Mouse (Mus musculus) limb, embryonic 12.5 days (tissue): Measurements from ENCODE around the gene Trp53inp2. TPM values are rescaled to one million over a fixed set of nuclear protein-coding genes. Genes with fewer than 3 reads are reported as not detected.

ENCODE experiments used
- ATAC-seq: fragments of 200-750 bp; cut with Nextera tagmentation; 2 replicates; pipeline ENCODE4 v1.8.0; 2017; ENCODE audit warnings: low read depth, moderate TSS enrichment; ENCODE audit not compliant: insufficient number of reproducible peaks, insufficient read depth, low FRiP score, low TSS enrichment
- H3K27ac ChIP-seq: fragments of 300-500 bp; sonication (generic); 2 replicates; pipeline ENCODE4 v1.5.1; 2016; ENCODE audit warnings: mild to moderate bottlenecking, moderate library complexity
- H3K27me3 ChIP-seq: fragments of 300-500 bp; sonication (generic); 2 replicates; pipeline ENCODE4 v1.6.1; 2016; ENCODE audit warnings: mild to moderate bottlenecking, moderate library complexity
- H3K36me3 ChIP-seq: fragments of 300-500 bp; sonication (generic); 2 replicates; pipeline ENCODE4 v1.6.1; 2016; ENCODE audit warnings: mild to moderate bottlenecking, moderate library complexity
- H3K4me1 ChIP-seq: fragments of 300-500 bp; sonication (generic); replicated peaks from 2 replicates; pipeline ENCODE4 v1.6.1; 2016
- H3K4me2 ChIP-seq: fragments of 300-500 bp; sonication (generic); 2 replicates; pipeline ENCODE4 v1.6.1; 2016; ENCODE audit warnings: mild to moderate bottlenecking, moderate library complexity
- H3K4me3 ChIP-seq: fragments of 300-500 bp; sonication (generic); replicated peaks from 2 replicates; pipeline ENCODE4 v1.5.1; 2016; ENCODE audit warnings: mild to moderate bottlenecking
- H3K9ac ChIP-seq: fragments of 300-500 bp; sonication (generic); replicated peaks from 2 replicates; pipeline ENCODE4 v1.6.1; 2016; ENCODE audit warnings: mild to moderate bottlenecking, moderate library complexity
- H3K9me3 ChIP-seq: fragments of 300-500 bp; sonication (generic); 2 replicates; pipeline ENCODE4 v1.6.1; 2016; ENCODE audit warnings: mild to moderate bottlenecking, moderate library complexity
- WGBS: fragments of 180-500 bp; shearing (Covaris S2); methylation state at CpG from one replicate; pipeline ENCODE4 v1.1.7; 2016; 5-methylcytosine and 5-hydroxymethylcytosine counted together
- polyA plus RNA-seq: library from polyadenylated mRNA; unstranded; fragments of >200 nt; fragmentation: Nextera tagmentation; extraction: Ambion mirVana; gene quantifications from 2 replicates; pipeline ENCODE4 v1.2.1, GENCODE M21; 2016

Trp53inp2 gene
- polyA plus RNA-seq, 1 experiment from 2014 or later: 16.2 TPM

DNA sequence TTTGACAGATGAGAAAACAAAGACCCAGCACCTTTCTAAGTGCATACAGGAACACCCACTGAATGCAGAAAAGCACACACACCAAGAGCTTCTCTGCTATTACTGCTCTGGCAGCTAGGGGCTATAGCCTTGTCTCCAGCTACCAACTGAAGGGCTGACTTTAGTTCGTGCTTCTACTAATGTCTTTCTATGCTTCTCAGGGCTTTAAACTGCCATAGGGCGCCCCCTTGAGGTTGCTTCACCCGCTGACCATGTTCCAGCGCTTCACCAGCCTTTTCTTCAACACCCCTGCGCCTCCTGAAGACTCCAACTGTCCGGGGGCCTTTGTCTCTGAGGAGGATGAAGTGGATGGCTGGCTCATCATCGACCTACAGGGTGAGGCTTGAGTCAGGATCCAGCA lies 4.2 kb downstream of the Trp53inp2 start:
- Histone ChIP-seq H3K4me2 (no peak overlapping the region), H3K36me3 (peaks cover 46% of the 10 kb centered on the region), H3K4me3 (no peak overlapping the region), H3K9ac (no peak overlapping the region), H3K27ac (no peak overlapping the region), H3K27me3 (peaks cover 30% of the 10 kb centered on the region), H3K4me1 (peaks cover 36% of the 10 kb centered on the region), H3K9me3 (no peaks in the 10 kb centered on the region)
- ATAC-seq: no peak
- 36% methylated on average over 7 of the region's 7 CpGs for WGBS

DNA sequence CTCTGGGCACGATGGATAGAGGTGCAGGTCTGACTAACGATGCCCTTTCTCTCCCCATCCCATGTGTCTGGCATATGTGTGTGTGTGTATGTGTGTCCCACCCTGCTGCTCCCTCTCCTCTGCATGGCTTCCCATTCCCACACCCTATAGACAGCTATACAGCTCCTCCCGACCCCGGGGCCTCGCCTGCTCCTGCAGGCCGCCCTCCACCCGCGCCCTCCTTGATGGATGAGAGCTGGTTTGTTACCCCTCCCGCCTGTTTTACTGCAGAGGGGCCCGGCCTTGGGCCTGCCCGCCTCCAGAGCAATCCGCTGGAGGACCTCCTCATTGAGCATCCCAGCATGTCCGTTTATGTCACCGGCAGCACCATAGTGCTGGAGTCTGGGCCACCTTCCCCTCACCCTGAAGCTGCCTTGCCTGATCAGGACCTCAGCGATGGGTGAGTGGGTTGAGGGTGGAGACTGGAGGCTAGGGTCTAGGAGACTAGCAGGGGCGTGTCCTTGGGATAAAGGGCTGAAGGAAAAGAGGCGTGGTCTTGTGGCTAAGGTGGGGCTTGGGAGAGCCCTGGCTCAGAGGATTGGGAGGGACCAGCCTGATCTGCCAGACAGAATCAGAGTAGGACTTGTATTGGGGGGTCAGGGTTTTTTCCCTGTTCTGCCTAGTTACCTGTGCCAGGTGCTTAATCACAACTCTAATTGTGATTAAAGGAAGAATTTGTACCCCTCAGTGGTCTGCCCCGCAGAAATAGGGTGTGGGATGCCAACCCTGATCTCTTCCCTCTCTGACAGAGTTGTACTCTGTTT lies 5.1 kb downstream of the Trp53inp2 start:
- H3K9me3 ChIP-seq: no peaks in the 10 kb centered on the region
- ATAC-seq: no peak
- H3K4me1 ChIP-seq: peaks cover 32% of the 10 kb centered on the region
- no peak overlapping the region for H3K4me3 ChIP-seq
- no peak overlapping the region for H3K27ac ChIP-seq
- WGBS: 57% methylated on average over 18 of the region's 18 CpGs
- H3K4me2 ChIP-seq: peak overlapping the region; percentile 4; the same call in 1 of the 2 replicates
- H3K9ac ChIP-seq: no peak overlapping the region
- H3K36me3 ChIP-seq: peaks cover 52% of the 10 kb centered on the region
- H3K27me3 ChIP-seq: peaks cover 22% of the 10 kb centered on the region

DNA sequence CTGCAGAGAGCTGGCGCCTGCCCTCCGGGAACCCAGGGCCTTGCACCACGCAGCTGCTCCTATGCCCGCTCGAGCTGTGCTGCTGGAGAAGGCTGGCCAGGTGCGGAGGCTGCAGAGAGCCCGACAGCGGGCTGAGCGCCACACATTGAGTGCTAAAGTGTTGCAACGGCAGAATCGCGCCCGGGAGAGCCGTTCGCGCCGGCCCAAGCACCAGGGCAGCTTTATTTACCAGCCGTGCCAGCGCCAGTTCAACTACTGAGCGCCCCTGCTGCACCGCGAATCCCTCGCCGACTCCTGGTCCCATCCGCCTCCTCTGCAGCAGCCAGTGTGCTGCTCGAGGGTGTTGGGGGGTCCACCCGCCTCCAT lies 5.7 kb downstream of the Trp53inp2 start:
- Histone ChIP-seq H3K9ac (no peak overlapping the region), H3K9me3 (no peaks in the 10 kb centered on the region), H3K27ac (0 out of 2 replicates have a peak overlapping the region, but pooled peaks have one; percentile 7), H3K27me3 (peaks cover 19% of the 10 kb centered on the region), H3K4me2 (peak overlapping the region; percentile 4; the same call in 1 of the 2 replicates), H3K4me3 (0 out of 2 replicates have a peak overlapping the region, but pooled peaks have one; percentile 3), H3K36me3 (peaks cover 58% of the 10 kb centered on the region), H3K4me1 (peaks cover 31% of the 10 kb centered on the region)
- ATAC-seq: no peak
- 14% methylated on average over 27 of the region's 27 CpGs for WGBS

DNA sequence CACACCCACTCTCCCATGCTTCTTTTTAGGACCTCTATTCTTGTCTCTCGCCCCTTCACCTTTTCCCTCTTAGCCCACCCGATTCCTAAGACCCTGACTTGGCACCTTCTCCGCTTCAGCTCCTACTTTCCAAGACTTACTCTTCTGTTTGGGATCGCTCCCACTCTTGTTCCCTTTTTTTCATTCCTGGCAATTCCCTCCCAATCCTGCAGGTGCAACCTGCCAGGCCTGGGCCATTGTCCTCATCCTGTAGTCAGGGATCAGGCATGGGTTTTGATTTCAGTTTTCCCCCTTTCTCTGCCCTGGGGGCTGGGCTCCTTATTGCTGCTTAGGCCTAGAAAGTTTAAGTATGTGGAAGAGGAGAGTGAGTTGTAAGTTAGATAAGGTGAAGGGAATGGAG lies 6.2 kb downstream of the Trp53inp2 start:
- WGBS: 52% methylated on average over 4 of the region's 4 CpGs
- Histone ChIP-seq H3K9ac (no peak overlapping the region), H3K36me3 (peaks cover 58% of the 10 kb centered on the region), H3K27ac (no peak overlapping the region), H3K4me2 (no peak overlapping the region), H3K27me3 (peaks cover 19% of the 10 kb centered on the region), H3K4me1 (peaks cover 31% of the 10 kb centered on the region), H3K4me3 (no peak overlapping the region), H3K9me3 (no peaks in the 10 kb centered on the region)
- ATAC-seq: no peak

DNA sequence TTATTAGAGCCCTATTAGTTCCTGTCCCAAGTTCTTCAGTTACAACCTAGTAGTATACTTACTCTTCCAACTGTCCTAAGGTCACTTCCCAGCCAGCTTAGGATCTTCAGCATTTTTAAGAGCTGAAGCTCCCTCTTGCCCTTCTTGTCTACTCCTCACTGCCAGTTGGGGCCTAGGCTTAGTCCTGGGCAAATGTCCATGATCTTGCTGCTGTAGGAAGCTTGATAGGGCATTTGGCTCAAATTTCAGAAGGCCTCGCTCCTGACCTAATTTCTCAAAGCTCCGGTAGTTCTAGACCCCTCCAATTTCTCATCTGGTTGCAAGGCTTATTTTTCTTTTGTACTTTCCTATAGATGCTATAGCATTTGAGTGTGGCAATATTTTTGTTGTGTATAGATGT lies 7.7 kb downstream of the Trp53inp2 start:
- ATAC-seq: no peak
- 85% methylated on average over 2 of the region's 2 CpGs for WGBS

DNA sequence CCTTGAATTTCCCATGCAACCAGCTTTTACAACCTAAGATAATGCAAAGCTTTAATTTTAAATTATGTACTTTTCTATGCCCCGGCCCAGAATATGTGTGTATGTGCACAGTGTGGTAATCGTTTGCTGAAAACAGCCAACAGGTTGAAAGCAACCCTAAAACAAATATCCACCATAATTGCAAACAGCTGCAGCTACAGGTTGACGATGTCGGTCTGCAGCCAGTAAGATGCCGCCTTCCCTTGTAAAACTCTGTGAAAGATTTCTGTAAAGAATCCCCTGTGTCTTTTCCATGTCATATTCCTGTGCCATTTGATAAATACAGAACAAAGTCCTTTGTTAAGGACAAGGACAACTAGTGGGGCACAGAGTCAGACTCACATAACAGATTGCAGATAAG lies 13.7 kb downstream of the Trp53inp2 start:
- Histone ChIP-seq H3K4me2 (no peak overlapping the region), H3K27me3 (no peaks in the 10 kb centered on the region), H3K9me3 (no peaks in the 10 kb centered on the region), H3K27ac (no peak overlapping the region), H3K9ac (no peak overlapping the region), H3K36me3 (peaks cover 52% of the 10 kb centered on the region), H3K4me1 (0 out of 2 replicates have a peak, but pooled peaks cover 6% of the 10 kb centered on the region), H3K4me3 (no peak overlapping the region)
- no peak for ATAC-seq
- WGBS: 24% methylated on average over 5 of the region's 5 CpGs

More for the DNA sequence above, 7.7 kb downstream of the Trp53inp2 start:
- Histone ChIP-seq H3K36me3 (peaks cover 63% of the 10 kb centered on the region), H3K4me1 (peaks cover 17% of the 10 kb centered on the region), H3K9me3 (no peaks in the 10 kb centered on the region), H3K4me2 (no peak overlapping the region), H3K9ac (no peak overlapping the region), H3K4me3 (no peak overlapping the region), H3K27me3 (peaks cover 19% of the 10 kb centered on the region), H3K27ac (no peak overlapping the region)

DNA sequence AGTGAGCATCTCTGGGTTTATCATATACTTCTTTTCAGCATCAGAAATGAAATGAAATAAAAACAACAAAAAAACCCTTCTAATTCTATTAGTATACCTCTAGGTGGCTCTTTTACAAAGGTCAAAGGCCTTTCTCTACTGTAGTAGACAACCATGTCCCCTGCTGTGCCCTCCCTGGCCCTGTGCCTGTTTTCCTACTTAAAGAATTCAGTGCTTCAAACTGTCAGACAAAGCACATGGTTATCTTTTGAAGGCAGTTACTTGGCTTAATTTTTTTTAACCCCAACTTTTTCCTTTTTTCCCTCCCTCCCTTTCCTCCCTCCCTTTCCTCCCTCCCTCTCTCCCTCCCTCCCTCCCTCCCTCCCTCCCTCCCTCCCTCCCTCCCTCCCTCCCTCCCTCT lies 19.4 kb downstream of the Trp53inp2 start:
- no peak overlapping the region for H3K27ac ChIP-seq
- H3K4me2 ChIP-seq: no peak overlapping the region
- H3K4me3 ChIP-seq: no peak overlapping the region
- ATAC-seq: no peak
- H3K36me3 ChIP-seq: peaks cover 64% of the 10 kb centered on the region
- no peaks in the 10 kb centered on the region for H3K9me3 ChIP-seq
- H3K27me3 ChIP-seq: no peaks in the 10 kb centered on the region
- no peak overlapping the region for H3K9ac ChIP-seq
- no peaks in the 10 kb centered on the region for H3K4me1 ChIP-seq

DNA sequence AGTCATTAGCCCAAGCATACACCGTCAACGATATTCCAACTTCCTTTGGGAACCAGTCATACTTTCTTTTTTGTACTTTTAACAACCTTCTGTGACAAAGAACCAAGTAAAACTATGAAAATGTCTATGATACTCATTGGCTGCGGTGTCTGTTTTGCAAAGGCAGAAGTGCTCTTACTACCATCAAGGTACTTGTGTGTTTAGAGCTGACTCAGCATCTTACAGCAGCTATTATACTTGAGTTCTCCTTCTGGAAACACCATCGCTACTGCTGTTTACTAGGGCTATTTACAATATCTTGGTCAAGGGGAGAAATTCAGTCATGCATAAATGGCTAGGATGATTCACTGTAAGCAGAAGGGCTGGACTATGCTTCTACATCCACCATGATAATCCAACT lies 21.1 kb downstream of the Trp53inp2 start:
- no peak for ATAC-seq
- no peaks in the 10 kb centered on the region for H3K9me3 ChIP-seq
- peaks cover 68% of the 10 kb centered on the region for H3K36me3 ChIP-seq
- H3K27ac ChIP-seq: no peak overlapping the region
- H3K4me2 ChIP-seq: no peak overlapping the region
- WGBS: 96% methylated on average over 4 of the region's 4 CpGs
- no peak overlapping the region for H3K9ac ChIP-seq
- no peaks in the 10 kb centered on the region for H3K27me3 ChIP-seq
- no peaks in the 10 kb centered on the region for H3K4me1 ChIP-seq
- no peak overlapping the region for H3K4me3 ChIP-seq

DNA sequence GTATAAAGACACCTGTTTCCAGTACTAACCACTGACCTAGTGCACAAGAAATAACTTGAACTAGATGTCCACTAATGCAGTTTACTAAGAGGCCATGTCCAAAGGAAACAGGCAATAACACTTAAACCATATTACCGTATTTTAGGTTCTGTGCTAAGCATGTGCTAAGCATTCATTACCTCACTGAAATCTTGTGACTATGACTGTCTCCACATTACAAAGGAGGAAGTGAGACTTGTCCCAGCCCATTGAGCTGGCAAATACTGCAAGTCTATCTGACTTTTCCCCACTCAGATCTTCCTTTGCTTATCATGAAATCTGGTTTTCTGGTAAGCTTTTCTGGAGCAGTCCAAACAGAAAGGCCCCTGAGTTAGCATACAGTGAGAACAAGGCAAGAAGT lies 23.8 kb downstream of the Trp53inp2 start:
- Histone ChIP-seq H3K9me3 (no peaks in the 10 kb centered on the region), H3K4me3 (no peak overlapping the region), H3K4me2 (no peak overlapping the region), H3K9ac (no peak overlapping the region), H3K4me1 (no peaks in the 10 kb centered on the region), H3K27ac (no peak overlapping the region), H3K27me3 (no peaks in the 10 kb centered on the region), H3K36me3 (peaks cover 75% of the 10 kb centered on the region)
- WGBS: 92% methylated on average over 1 of the region's 1 CpGs
- no peak for ATAC-seq

DNA sequence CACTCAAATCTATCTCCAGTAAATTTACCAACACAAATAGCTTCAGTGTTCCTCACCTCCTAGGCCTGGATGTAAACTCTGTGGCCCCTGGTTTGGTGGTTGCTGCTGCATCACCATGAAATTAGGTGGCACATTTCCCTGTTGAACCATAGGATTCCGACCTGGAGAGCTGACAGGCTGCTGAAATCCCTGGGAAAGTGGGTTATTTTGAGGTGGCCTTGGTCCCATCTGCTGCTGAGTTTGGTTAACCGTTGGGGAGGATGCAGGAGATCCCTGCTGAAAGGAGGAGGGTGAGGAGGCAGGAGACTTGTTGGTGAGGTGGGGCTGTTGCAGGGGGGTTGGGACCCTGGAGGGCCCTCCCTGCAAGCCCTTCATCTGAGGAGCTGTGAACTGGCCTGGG lies 40.1 kb downstream of the Trp53inp2 start:
- no peak overlapping the region for H3K27ac ChIP-seq
- H3K4me3 ChIP-seq: no peak overlapping the region
- H3K36me3 ChIP-seq: peaks cover 62% of the 10 kb centered on the region
- no peak overlapping the region for H3K4me2 ChIP-seq
- no peaks in the 10 kb centered on the region for H3K4me1 ChIP-seq
- H3K9ac ChIP-seq: no peak overlapping the region
- H3K27me3 ChIP-seq: no peaks in the 10 kb centered on the region
- ATAC-seq: no peak
- 80% methylated on average over 2 of the region's 2 CpGs for WGBS
- no peaks in the 10 kb centered on the region for H3K9me3 ChIP-seq

DNA sequence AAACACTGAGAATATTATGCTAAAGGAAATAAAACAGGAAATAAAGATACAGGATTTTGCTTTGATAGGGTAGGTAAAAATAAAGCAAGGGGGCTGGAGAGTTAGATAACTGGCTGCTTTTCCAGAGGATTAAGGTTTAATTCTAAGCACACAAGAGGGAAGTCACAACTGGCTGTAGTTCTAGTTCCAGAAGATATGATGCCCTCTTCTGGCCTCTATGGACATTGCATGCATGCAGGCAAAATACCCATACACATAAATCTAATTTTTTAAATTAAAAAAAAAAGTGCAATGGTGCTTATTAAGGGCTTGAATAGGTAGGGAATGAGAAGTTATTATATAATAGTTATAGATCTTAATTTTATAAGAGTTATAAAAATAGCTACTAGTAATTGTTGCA lies 55.6 kb downstream of the Trp53inp2 start:
- peaks cover 58% of the 10 kb centered on the region for H3K36me3 ChIP-seq
- H3K4me3 ChIP-seq: no peak overlapping the region
- no peak overlapping the region for H3K9ac ChIP-seq
- ATAC-seq: no peak
- no peaks in the 10 kb centered on the region for H3K4me1 ChIP-seq
- no peaks in the 10 kb centered on the region for H3K9me3 ChIP-seq
- H3K27me3 ChIP-seq: no peaks in the 10 kb centered on the region
- no peak overlapping the region for H3K4me2 ChIP-seq
- H3K27ac ChIP-seq: no peak overlapping the region
